Mouse (Mus musculus) testis, adult 2 months (tissue): ENCODE measurements around the gene Rrnad1. TPM values are rescaled to one million over a fixed set of nuclear protein-coding genes. Genes with fewer than 3 reads are reported as not detected.

Source experiments
- H3K27ac ChIP-seq: fragments of 200-500 bp; 2 replicates; pipeline ENCODE4 v1.5.1; 2012; ENCODE audit warnings: low read depth, low read length; ENCODE audit not compliant: control insufficient read depth, insufficient read depth
- H3K27me3 ChIP-seq: fragments of 200-500 bp; 2 replicates; pipeline ENCODE4 v1.6.1; 2012; ENCODE audit warnings: mild to moderate bottlenecking, low read length, moderate library complexity; ENCODE audit not compliant: control insufficient read depth, insufficient read depth
- H3K36me3 ChIP-seq: fragments of 200-500 bp; 2 replicates; pipeline ENCODE4 v1.6.1; 2012; ENCODE audit warnings: mild to moderate bottlenecking, low read length; ENCODE audit not compliant: control insufficient read depth, insufficient read depth
- H3K4me1 ChIP-seq: fragments of 200-500 bp; 2 replicates; pipeline ENCODE4 v1.6.1; 2012; ENCODE audit warnings: low read length; ENCODE audit not compliant: control insufficient read depth, insufficient read depth
- H3K4me3 ChIP-seq: fragments of 200-500 bp; 2 replicates; pipeline ENCODE4 v1.5.1; 2012; ENCODE audit warnings: low read depth, mild to moderate bottlenecking, low read length, moderate library complexity, mixed read lengths; ENCODE audit not compliant: control insufficient read depth
- CTCF ChIP-seq: fragments of 200-500 bp; IDR thresholded peaks from 2 replicates; pipeline ENCODE4 v1.5.1; 2012; ENCODE audit warnings: low read depth, mild to moderate bottlenecking, inconsistent platforms, low read length, moderate library complexity; ENCODE audit not compliant: control insufficient read depth, insufficient read depth, insufficient replicate concordance
- POLR2A ChIP-seq: fragments of 200-500 bp; IDR thresholded peaks from 2 replicates; pipeline ENCODE4 v1.6.1; 2012; ENCODE audit warnings: low read depth, mild to moderate bottlenecking, inconsistent platforms, low read length, moderate library complexity; ENCODE audit not compliant: control insufficient read depth
- polyA plus RNA-seq: library from polyadenylated mRNA; depleted of rRNA; stranded (reverse); fragments of >200 nt; gene quantifications from 2 replicates; pipeline ENCODE4 v1.2.3, GENCODE M21; 2012

Rrnad1 gene
- polyA plus RNA-seq, 1 experiment: 22.2 TPM

DNA sequence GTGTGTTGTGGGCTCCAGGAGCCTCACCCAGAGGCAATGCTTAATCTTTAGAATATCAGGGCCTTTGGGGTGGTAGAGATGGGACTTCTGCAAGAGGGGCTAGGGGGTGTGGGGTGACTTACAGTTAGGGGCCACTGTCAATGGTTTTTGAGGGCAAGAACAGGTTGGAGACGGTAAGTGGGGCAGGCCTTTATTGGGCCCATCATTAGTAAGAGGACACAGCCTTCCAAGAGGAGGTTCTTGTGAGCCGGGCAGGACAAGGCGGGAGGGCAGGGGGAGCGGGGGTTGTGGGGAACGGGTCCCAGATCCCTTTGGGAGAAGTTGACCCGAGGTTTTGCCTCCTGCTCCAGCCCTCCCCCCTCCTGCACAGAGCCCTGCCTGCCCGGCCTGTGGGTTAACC, 17.0 kb downstream of the Rrnad1 start:
- TF ChIP-seq POLR2A (no peak), CTCF (no peak)
- Histone ChIP-seq H3K4me1 (peaks cover 15% of the 10 kb centered on the region), H3K27me3 (no peaks in the 10 kb centered on the region), H3K4me3 (no peak overlapping the region), H3K27ac (no peak overlapping the region), H3K36me3 (peaks cover 1% of the 10 kb centered on the region; the same call in 1 of the 2 replicates)

DNA sequence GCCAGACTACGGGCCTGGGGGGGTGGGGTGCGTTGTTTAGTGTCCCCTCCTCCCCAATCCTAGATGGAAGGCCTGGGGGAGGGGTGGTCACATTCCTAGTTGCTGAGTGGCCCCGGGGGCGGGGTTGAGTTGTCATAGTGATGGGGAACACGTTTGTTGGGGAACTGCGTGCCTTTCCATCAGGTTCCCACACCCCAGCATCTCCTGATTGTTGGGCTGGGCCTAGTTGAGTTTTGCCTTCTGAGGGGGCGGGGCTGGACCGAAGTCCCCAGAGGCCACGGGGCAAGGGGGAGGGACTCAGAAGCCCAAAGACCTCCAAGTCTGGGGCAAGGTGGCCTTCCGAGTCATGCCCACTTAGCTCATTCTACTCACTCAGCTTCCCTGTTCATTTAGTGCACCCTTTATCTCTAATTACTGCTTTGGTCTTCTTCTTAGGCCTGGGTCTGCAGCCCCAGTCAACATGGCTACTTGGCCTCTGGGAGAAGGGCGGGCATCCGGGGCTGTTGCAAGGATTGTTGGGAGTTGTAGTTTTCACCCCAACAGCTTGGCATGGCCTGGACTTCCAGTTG, 19.9 kb downstream of the Rrnad1 start:
- H3K27ac ChIP-seq: peak overlapping the region; percentile 23; the same call in 1 of the 2 replicates
- H3K27me3 ChIP-seq: no peaks in the 10 kb centered on the region
- TF ChIP-seq POLR2A (no peak), CTCF (no peak)
- peaks cover 23% of the 10 kb centered on the region for H3K4me1 ChIP-seq
- peak overlapping the region; percentile 32 for H3K4me3 ChIP-seq
- H3K36me3 ChIP-seq: peaks cover 1% of the 10 kb centered on the region; the same call in 1 of the 2 replicates

DNA sequence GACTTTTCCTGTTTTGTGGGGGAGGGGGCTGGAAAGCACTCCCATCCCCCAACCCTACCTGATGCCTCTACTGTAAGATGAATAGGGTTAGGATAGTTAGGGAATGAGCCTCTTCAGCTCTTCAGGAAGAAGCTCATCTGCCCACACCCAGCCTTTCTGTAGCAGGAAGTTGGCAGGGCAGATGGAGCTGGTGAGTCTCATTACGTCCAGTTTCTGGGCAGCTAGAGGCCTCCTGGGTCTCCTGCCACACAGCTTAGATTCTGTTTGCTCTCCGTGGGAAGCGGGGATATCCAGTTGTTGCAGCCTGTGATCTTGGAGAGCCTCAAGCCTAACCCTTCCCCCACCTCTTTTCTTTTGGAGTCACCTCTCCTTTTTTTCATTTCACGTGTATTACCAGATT, 20.6 kb downstream of the Rrnad1 start:
- peak overlapping the region; percentile 26; the same call in 1 of the 2 replicates for H3K4me3 ChIP-seq
- peaks cover 1% of the 10 kb centered on the region; the same call in 1 of the 2 replicates for H3K36me3 ChIP-seq
- peak overlapping the region; percentile 34; the same call in 1 of the 2 replicates for H3K27ac ChIP-seq
- no peaks in the 10 kb centered on the region for H3K27me3 ChIP-seq
- peaks cover 23% of the 10 kb centered on the region for H3K4me1 ChIP-seq
- no peak for TF ChIP-seq CTCF
- no peak for TF ChIP-seq POLR2A

DNA sequence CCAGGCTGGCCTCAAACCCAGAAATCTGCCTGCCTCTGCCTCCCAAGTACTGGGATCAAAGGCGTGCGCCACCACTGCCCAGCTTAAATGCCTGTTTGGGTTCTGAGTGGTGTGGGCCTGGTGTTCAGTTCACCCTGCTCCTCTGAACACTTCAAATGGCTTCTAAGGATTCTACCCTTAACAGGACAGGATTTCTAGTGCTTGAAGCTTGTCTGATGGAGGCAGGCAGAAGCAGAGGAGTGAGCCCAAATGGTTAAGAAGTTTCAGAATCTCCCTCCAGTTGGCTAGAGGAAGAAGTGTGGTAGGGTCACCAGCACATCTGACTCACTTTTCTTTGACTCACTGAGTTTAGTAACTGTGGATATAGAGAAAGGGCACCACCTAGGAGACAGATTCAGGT, 21.1 kb downstream of the Rrnad1 start:
- H3K4me1 ChIP-seq: peaks cover 23% of the 10 kb centered on the region
- TF ChIP-seq POLR2A (no peak), CTCF (no peak)
- H3K36me3 ChIP-seq: peaks cover 1% of the 10 kb centered on the region; the same call in 1 of the 2 replicates
- no peak overlapping the region for H3K27ac ChIP-seq
- no peak overlapping the region; the same call in 1 of the 2 replicates for H3K4me3 ChIP-seq
- no peaks in the 10 kb centered on the region for H3K27me3 ChIP-seq

DNA sequence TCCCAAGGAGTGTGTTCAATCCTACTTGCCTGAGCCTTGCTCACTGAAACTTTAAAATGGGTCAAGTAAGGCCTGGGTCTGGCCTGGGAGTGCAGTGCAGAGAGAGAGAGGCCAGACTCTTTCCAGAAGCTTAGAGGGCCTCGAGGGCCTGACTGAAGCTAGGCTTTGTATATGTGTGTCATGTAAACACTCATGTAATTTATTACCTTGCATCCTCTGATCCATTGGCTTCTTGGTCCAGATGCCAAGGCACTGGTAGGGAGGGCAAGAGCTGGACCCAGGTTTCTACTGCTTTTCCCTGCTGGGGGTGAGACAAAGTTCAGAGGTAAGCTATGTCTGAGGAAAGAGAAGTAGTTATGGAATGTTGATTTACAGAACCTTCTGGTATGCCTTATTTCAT, 22.6 kb downstream of the Rrnad1 start:
- peak overlapping the region; percentile 0; the same call in 1 of the 2 replicates for H3K27ac ChIP-seq
- no peaks in the 10 kb centered on the region for H3K36me3 ChIP-seq
- peaks cover 23% of the 10 kb centered on the region for H3K4me1 ChIP-seq
- no peaks in the 10 kb centered on the region for H3K27me3 ChIP-seq
- H3K4me3 ChIP-seq: peak overlapping the region; percentile 86
- TF ChIP-seq CTCF (no peak), POLR2A (no peak)

DNA sequence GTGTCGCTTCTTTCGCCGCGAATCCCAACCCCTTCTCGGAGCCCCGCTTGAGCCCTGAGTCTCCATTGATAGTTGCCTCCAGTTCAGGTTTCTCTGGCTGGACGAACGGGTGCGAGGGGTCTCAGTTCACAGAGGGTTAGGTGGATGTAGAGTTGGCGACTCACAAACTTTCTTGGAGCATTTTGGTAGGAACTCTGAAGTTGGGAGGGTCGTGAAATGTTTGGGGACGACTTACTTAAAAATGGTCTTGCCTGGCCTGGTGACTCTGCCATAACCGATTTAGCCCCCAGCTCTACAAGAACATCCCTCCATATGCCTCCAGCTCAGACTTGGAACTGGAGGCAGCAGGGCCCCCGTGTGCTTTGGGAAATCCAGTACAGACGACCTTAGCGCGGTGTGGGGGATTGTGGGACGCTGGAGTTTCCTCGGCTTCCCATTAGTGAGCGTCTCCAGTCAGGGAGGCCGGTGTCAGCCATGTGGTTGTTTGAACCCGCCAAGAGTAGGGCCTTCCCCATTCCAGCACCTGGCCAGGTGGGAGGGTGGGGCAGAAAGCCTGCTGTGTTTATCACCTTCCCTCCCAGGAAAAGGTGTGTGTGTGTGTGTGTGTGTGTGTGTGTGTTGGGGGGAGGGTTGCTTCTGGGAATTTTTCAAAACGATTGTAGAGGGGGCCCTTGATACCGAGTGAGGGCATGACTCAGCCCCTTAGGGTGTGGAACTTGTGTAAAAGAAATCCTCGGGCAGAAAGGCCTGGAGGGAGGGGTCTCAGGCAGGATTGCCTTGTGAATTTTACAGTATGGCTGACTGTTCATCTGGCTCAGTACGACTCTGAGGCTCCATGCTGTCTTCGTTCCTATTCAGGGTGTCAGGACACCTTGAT, 23.3 kb downstream of the Rrnad1 start:
- peak overlapping the region; percentile 86 for H3K4me3 ChIP-seq
- TF ChIP-seq POLR2A (0 out of 2 replicates have a peak, but pooled peaks have one; percentile 11), CTCF (no peak)
- no peaks in the 10 kb centered on the region for H3K36me3 ChIP-seq
- H3K27ac ChIP-seq: peak overlapping the region; percentile 92
- H3K4me1 ChIP-seq: peaks cover 23% of the 10 kb centered on the region
- H3K27me3 ChIP-seq: no peaks in the 10 kb centered on the region

DNA sequence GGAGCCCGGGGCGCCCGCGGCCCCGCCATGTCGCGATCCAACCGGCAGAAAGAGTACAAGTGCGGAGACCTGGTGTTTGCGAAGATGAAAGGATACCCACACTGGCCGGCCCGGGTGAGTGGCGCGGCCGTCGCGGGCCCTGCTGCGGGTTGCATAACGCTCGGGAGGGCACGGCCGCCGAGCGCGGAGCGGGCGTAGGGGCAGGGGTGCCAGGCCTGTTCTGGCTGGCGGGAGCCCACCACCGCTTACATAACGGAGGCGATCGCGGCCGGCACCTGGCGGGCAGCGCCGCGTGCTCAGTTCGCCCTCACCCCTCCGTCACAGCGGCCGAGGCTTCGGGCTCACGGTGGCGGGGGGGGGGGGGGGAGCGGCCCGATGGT, 23.9 kb downstream of the Rrnad1 start:
- peak overlapping the region; percentile 92 for H3K27ac ChIP-seq
- TF ChIP-seq POLR2A: no peak; the same call in 1 of the 2 replicates
- TF ChIP-seq CTCF: no peak
- H3K4me3 ChIP-seq: peak overlapping the region; percentile 86
- peaks cover 23% of the 10 kb centered on the region for H3K4me1 ChIP-seq
- H3K27me3 ChIP-seq: no peaks in the 10 kb centered on the region
- H3K36me3 ChIP-seq: no peaks in the 10 kb centered on the region
